Mouse (Mus musculus): ENCODE measurements at regions not wholly inside any gene's neighbourhood (a gene's known extent, or its start where the extent isn't known, plus 50 kb on each side); places are given as distances from the start of the nearest gene placed in this dataset.

GRCm38 (mm10) chr3:101666583-101666982, 62.1 kb upstream of the Atp1a1 start:
- no peak for TF ChIP-seq MAFK (IDR thresholded peaks at IDR 0.05; ENCODE audit: insufficient read depth, low read depth, low read length)
- no peak for TF ChIP-seq HCFC1 (IDR thresholded peaks at IDR 0.05; ENCODE audit: borderline replicate concordance, insufficient read depth, low read length)
- no peak for TF ChIP-seq ZC3H11A (IDR thresholded peaks at IDR 0.05; ENCODE audit: borderline replicate concordance, low read depth, low read length)

Data from ES-E14 (cell line).